Mouse (Mus musculus) kidney, postnatal 10 days (tissue): Measurements from ENCODE around the gene 9930022D16Rik.

ENCODE experiments used
- DNase-seq: peaks from one replicate; pipeline ENCODE4 v3.0.0; 2021; ENCODE audit warnings: mixed read lengths

The 9930022D16Rik gene

DNA sequence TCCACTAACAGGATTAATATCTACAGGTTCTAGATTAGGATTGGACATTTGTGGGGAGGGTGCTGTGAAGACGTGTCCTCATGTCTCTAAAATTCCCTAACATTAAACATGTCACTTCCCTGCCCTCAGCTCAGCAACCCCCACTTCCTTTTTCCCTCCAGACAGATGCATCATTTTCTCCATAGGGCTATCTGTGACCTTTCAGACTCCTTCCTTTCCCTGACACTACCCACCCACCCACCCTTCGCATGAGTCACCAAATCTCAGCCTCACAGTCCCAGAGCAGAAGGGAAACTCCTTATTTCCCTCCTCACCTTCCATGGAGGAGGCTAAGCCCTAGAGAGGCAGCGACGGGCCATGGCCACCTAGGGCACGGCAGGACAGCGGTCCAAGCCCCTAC is at the start of gene 9930022D16Rik:
Gene 9930022D16Rik, plus strand, starts transcription at position 301 of the 400 bp plus-strand sequence.
- DNase-seq = no peak

- DNase-seq = no peak
Measured at GRCm38 (mm10) chr11:109364337-109364736, 49.4 kb upstream of the 9930022D16Rik start.

GRCm38 (mm10) chr11:109364881-109365280 is 48.8 kb upstream of the 9930022D16Rik start:
- no peak for DNase-seq

- no peak for DNase-seq
Measured at GRCm38 (mm10) chr11:109365818-109366217, 47.9 kb upstream of the 9930022D16Rik start.

- no peak for DNase-seq
Measured at GRCm38 (mm10) chr11:109366802-109367579, 46.7 kb upstream of the 9930022D16Rik start.

- no peak for DNase-seq
Measured at GRCm38 (mm10) chr11:109369026-109369637, 44.6 kb upstream of the 9930022D16Rik start.

DNA sequence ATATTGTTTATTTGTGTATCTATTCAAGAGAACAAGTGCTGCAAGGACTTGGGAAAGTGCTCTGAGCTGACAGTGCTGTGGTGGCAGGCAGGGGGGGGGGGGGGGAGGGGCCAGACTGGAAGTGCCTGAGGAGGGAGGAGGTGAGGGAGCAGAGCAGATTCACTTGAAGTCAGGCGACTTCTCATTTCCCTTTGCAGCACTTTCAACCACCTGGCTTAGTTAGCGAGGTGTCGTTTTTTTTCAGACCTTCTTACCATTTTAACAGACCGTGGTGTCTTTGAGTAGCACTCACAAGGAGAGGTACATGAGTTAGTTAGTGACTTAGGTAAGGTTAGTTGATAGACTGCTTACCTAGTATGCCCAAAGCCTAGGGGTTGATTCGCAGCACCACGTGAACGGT is 38.3 kb upstream of the 9930022D16Rik start:
- no peak for DNase-seq

DNA sequence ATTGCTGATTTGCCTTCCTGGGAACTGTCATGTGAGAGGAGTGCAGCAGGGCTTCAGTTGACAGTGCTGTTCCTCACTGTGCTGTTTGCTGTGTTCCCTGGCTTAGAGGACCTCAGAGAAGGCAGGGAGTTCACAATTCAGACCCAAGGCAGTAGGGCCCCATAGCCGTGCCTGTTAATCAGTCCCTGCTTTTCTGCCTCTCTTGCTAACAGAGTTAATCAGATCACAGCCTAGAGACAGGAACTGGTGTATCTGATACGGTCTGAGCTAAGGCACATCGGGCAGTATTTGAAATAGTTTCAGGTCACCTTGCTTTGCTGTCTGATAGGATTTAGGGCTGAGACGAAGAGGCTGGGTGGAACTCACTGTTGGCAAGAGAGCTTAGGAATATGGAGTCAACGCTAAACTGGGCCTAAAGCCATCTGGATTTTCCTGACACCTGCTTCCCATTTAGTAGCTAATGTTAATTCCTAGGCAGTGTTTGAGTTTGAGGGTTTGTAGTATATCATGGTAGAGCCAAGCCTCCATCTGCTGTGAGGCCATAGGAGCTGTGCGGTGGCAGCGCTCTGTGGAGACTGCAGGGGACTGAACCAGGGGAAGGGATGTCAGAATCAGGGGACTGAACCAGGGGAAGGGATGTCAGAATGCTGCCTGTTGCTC is 37.1 kb upstream of the 9930022D16Rik start:
- no peak for DNase-seq

- no peak for DNase-seq
Measured at GRCm38 (mm10) chr11:109377477-109377876, 36.2 kb upstream of the 9930022D16Rik start.

DNA sequence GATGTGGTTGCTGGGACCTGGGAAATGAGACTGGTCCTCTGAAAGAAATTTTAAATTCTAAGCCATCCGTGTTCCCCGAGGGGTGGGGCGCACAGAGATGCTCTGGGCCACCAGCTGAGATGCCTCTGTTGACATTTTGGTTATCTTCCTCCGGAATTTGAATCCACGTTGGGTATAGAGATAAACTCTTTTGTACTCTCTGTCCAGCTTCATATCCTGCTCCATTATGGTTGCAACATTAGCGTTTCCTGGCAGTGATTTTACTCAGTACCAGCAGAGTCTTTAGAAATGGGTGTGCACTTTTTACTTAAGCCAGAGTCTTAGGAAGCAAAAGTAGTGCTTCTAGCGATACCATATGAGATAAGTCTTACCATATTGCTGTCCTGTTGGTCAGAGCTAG is 35.7 kb upstream of the 9930022D16Rik start:
- no peak for DNase-seq

DNA sequence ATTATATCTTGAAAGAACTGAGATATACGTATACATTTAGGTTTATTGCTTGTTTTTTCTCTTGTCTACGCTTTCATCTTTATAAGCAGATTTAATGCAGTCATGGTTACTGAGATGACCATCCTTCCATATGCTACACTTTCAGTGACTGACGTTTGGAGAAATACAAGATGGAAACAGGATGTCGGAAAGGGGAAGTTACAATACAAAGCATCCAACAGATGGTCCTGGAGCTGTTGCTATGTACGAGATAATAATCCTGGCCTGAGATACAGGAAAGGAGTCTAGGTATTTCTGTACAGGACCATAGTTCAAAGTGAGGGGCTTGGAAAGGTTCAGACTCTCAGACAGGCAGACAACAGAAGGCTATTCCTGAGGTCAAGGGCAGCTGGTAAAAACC is 33.1 kb upstream of the 9930022D16Rik start:
- DNase-seq = no peak

- no peak for DNase-seq
Measured at GRCm38 (mm10) chr11:109385296-109385695, 28.4 kb upstream of the 9930022D16Rik start.

GRCm38 (mm10) chr11:109389046-109389445 is 24.7 kb upstream of the 9930022D16Rik start:
- peak; percentile 53 for DNase-seq

DNA sequence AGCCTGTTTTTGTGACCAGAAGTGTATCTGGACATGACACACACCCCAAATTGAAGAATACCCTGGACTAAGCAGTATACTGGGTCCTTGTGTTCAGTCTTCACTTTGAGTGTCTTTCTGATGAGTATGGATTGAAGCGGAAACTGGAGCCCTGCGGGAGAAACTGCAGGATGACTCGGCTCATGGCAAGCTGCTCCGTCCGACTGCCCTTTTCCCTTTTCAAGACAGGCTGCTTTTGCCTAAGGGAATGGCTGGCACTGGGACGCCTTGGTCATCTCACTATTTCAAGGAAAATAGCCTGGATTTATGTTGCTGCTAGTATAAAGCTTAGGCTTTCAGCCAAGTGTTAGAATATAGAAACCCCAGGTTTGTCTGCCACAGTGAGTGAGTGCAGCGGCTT is 22.5 kb upstream of the 9930022D16Rik start:
- DNase-seq = no peak

GRCm38 (mm10) chr11:109391760-109392159 is 22.0 kb upstream of the 9930022D16Rik start:
- peak; percentile 35 for DNase-seq

GRCm38 (mm10) chr11:109392601-109393000 is 21.1 kb upstream of the 9930022D16Rik start:
- no peak for DNase-seq

DNA sequence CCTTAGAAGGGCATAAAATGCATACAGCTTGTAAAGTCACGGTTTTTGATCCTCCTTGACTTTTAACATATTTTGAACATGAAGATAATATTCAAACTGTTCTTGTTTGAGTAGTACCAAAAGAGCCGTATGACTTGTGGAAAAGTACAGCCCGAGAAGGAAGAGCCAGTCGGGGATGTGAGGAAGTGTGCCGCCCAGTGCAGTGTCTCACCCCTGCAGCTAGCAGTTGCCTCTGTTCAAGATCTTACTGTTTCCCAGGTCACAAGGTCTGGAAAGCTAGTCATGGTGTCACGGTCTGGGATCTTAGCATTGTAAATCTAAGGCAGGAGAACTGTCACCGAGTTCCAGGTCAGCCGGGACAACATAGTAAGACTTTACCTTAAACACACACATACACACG is 19.0 kb upstream of the 9930022D16Rik start:
- peak; percentile 35 for DNase-seq

- no peak for DNase-seq
Measured at GRCm38 (mm10) chr11:109395291-109395690, 18.4 kb upstream of the 9930022D16Rik start.

DNA sequence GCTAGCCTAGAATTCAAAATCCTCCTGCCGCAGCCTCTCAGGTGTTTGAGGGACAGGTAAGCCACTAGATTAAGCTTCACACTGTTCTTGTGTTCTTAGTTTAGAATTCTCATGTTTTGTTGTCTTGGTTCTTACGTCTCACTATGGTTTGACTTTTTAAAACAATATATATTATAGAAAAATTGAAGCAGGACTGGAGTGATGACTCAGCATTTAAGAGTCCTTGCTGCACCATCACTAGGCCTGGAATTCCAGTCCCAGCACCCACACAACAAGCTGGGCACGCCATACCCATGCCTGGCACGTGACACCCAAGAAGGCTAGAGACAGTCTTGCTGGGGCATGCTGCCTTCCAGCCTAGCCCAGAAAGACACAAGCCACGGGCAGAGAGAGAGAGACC is 7.3 kb upstream of the 9930022D16Rik start:
- no peak for DNase-seq

GRCm38 (mm10) chr11:109410197-109410980 is 3.3 kb upstream of the 9930022D16Rik start:
- no peak for DNase-seq

- DNase-seq = no peak
Measured at GRCm38 (mm10) chr11:109414802-109415201, 1.1 kb downstream of the 9930022D16Rik start.

DNA sequence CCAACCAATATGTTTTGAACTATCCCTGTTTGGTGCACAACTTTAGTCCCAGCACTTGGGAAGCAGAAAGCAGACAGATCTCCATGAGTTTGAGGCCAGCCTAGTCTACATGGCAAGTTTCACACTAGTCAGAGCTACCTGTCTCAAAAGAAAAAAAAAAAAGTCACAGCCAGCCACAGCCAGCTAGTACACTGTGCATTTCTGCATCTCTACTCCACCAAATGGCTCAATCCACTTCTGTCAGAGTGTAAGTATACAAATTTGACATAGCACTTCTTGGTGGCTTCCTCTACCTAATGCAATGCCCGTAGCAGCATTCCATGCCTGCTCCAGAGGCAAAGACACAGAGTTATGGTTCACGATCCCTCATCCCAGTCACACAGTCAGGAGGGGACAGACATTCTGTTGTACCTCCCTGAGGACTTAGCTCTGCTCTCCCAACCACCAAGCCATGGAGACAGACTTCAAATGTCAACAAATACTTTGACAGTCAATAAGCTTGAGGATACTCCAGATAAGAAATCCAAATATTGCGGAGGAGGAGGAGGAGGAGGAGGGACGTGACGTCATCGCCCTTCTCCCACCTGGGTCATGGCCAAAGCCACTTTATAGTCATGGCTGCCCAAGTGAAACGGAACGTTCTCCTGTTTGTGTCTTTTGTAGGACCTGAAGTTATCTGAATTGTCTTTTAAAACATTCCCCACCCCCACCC is 3.1 kb downstream of the 9930022D16Rik start:
- no peak for DNase-seq
